Mouse (Mus musculus): ENCODE measurements around the gene Phpt1.

DNA sequence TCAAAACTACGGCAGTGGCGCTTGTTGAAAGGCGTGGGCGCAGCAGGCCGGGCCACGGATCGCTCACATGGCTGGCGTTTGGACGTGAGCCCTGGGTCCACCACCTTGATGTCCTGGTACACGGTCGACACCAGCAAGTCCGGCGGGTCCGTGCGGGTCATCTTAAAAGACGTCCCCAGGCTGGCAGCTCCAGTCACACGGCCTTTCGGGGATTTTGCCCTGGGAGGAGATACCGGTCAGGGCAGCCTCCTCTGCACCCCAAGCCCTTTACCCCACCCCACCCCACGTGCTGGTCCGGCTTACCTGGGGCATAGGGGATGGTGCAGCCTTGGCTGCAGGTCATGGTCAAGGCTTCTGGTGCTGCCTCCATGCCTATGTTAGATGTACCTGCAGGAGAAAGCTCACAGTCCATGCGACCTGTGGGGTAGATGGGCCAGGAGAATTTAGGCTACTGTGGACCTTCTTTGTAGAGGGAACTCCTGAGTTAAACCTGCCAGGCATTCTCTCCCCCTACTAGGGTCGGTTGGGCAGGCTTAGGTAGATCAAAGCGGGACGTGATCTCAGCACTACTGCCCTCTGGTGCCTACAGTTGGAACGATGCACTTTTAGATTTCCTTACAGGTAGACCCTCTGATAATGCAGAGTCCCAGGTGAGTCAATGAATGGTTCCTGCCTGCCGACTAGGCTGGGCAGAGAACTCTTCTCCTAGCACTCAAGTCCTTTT is 4.9 kb upstream of the Phpt1 start:
- TF ChIP-seq POLR2A (IDR thresholded peaks at IDR 0.05; ENCODE audit: borderline replicate concordance, extremely low read depth, insufficient read depth, insufficient read length, poor library complexity, severe bottlenecking) = no peak
- peak; percentile 56; the same call in 1 of the 2 replicates for TF ChIP-seq CTCF (IDR thresholded peaks at IDR 0.05; ENCODE audit: borderline replicate concordance, extremely low read depth, insufficient read depth, insufficient read length)

Measured in brain, embryonic 14.5 days (tissue).